Mouse (Mus musculus) gastrocnemius, postnatal 14 days (tissue): ENCODE results near the gene Ddx49. TPM values are rescaled to one million over a fixed set of nuclear protein-coding genes. Genes with fewer than 3 reads are reported as not detected.

ENCODE experiments used
- DNase-seq: peaks from one replicate; pipeline ENCODE4 v3.0.0; 2021; ENCODE audit warnings: mixed read lengths
- intact Hi-C: fragments of 180-260 bp; cut with DNase I; formaldehyde crosslinking; loops from one replicate; pipeline ENCODE4 v1.15.1; 2025; ENCODE audit warnings: low total_unique reads
- total RNA-seq, 2 experiments: library from RNA; stranded (reverse); gene quantifications; 2 replicates each; pipeline ENCODE4 v1.2.3; 2021

Gene Ddx49
- total RNA-seq, 2 experiments from 2014 or later, result 25.3 to 27.5 TPM

DNA sequence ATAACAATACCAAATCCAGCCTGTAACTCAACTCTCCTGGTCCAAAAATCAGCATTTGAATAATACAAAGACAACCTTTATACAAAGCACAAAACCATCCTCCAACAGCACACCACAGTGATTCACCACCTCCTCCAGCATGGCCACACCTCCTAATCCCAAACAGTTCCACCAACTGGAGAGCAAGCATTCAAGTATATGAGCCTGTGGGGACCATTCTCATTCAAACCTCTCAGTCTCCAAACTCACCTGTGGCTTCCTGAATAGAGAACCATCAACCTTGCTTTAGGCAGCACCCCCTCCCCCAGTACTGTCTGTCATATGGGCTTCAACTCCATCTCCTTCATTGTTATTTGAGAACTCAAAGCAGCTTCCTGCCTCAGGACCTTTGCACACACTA is 27.9 kb downstream of the Ddx49 start:
- DNase-seq, result no peak
- intact Hi-C loops, result no loop called here

DNA sequence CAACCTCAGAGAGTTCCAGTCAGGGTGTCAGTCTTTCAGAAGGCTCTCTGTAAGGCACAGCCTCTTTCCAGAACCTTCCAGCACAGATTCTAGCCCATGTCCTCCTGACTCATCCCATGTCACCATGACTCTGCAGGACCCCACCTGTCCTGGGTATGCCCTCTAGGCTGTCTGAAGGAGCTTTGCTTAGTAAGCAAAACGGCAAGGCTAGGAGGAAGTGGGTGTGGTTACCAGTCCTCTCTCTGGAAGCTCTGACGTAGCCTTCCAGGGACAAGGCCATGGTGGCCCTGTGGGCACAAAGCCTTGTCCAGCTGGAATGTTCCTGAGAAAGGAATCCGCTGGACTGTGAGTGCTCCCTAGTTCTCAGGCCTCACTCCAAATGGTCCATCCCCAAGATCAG is 29.3 kb downstream of the Ddx49 start:
- DNase-seq, result no peak

DNA sequence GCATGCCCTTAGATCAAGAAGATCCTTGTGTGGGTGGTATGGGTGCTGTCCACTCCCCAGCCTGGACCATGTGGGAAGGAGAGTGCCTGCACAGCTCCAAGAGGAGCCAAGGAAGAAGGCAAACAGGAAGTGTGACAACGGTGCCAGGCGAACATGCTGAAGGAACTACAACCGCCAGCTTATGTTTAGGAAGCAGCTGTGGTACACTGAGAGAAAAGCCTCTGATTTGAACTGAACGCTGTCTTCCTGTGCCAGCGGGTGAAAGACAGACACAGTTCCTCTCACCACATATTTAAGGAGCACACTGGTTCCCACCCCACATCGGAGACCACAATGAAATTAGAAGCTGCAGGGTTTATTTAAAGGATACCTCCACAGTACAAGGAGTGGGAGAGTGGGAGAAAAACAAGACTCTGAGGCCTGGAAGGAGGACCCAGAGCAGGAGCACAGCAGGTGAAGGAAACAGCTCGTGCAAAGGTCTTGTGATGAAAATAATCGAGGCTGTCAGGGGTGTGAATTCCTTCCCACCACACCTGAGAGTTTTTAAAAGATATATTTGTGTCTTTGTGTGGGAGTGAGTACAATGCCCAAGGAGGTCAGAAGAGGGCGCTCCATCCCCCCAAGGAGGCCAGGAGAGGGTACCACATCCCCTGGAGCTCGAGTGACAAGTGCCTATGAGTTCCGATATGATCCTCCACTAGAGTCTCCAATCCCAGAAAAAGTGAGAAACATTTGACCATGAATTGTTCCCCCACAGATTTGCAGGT is 33.3 kb downstream of the Ddx49 start:
- no peak for DNase-seq

More for the DNA sequence above, 29.3 kb downstream of the Ddx49 start:
- intact Hi-C loops, result no loop called here

DNA sequence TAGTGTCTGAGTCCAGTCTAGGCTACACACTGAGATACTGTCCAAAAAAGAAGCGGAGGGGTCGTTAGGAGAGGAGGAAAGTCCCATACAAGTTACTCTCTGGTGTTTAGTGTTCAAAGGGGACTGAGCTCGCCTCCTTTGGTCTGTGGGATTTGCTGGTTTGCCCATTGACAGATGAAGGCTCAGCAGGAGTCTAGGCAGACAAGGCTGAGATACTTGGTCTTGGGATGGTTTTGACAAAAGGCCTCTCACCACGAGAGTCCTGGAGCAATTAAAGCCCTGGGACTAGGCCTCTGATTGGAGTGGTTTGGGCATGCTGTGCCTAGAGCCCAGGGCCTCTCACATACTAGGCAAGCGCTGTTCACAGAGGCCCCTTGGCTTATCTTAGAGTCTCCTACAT is 34.0 kb downstream of the Ddx49 start:
- intact Hi-C loops, result no loop called here
- DNase-seq, result no peak

More for the DNA sequence above, 33.3 kb downstream of the Ddx49 start:
- intact Hi-C loops, result no loop called here

DNA sequence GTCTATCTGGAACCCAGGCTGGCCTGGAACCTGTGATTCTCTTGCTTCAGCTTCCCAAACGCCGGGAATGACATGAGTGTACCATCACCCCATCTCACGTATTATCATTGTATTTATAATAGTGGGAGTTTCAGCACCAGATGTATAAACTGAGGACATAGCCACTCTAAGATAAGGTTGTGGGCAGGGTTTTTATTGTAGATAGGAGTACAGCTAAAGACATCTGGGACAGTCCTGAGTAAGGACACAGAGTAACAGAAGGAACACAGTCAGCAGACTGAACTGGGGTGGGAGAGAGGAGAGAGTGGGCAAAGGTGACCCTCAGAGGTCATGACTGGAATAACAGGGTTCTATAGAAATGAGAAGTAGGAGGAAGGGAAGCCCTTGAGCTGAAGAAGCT is 34.6 kb downstream of the Ddx49 start:
- DNase-seq, result no peak
- intact Hi-C loops, result no loop called here

DNA sequence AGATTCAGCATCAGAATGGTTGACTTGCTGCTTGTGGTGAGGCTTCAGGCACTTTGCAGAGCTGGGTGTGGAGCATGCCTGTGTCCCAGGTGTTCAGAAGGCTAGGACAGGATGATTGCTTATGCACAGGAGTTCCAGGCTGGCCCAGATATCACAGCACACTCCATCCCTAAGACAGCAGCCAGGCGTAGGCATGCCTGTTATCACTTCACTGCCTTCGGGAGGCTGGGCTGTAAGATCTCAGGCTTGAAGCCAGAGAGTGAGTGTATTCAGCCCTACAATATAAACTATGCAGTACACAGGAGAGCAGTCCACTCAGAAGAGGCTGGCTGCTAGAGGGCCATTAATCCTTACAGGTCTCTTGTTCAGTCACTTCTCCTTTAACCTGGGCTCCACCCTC is 43.2 kb downstream of the Ddx49 start:
- no peak for DNase-seq
- intact Hi-C loops, result no loop called here

DNA sequence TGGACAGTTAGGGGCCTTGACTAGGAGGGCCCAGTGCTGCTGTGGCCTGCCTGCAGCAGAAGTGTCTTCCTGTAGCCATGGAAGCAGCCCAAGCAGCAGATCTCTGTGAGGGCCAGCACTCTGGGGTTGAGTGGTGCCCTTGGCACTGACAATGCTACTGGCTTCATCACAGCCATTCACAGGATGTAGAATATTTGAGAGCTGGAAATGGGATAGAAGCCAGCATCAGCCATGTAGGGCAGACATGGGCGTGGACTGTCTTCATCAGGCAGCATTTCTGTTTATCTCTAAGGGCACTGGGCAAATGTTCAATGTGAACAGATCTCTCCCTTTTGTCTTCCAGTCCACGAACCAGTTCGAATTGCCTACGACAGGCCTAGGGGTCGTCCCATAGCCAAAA is 43.7 kb downstream of the Ddx49 start:
- intact Hi-C loops, result no loop called here
- no peak for DNase-seq

DNA sequence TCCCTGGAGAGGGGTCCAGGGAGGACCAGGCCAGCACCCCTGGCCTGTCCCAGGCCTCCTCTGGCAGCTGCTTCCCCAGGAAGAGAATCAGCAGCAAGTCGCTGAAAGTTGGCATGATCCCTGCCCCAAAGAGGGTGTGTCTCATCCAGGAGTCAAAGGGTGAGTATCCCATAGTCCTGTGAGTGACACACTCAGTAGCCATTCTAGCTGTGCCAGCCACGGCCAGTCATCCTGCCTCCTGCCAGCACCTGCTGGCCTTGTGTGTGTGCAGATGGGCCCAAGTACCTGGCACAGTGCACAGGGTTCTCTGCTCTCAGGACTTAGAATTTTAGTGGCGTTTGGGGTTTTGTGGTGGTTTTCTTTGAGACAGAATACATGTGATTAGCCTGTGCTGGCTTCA is 44.8 kb downstream of the Ddx49 start:
- DNase-seq, result no peak
- intact Hi-C loops, result no loop called here

DNA sequence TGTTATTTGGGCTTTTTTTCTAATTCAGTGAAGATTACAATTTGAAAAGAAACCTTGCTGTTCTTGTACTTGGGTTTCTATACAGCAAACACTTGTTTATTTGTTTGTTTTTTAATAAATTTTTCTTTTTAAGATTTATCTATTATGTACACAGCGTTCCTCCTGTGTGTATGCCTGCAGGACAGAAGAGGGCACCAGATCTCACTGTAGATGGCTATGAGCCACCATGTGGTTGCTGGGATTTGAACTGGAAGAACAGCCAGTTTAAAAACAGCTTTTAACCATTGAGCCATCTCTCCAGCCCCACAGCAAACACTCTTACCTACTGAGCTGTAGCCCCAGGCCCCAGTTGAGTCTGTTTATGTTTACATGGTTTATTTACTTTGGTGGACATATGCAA is 47.7 kb downstream of the Ddx49 start:
- DNase-seq, result no peak
- intact Hi-C loops, result no loop called here

DNA sequence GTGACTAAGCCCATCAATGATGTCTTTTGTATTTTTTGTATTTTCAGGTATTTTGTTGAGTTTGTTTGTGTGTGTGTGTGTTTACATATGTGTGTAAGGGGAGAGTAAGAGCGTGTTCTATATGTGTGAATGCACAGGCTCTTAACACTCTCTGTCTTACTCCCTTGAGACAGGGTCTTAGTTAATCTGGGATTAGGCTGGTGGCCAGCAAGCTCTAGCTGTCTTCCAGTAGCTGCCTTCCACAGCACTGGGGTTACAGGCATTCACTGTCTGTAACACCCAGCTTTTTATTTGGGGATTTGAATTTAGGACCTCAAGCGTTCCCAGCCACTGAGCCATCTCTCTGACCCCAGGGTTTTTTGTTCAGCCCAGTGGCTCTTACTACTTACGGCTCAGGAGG is 54.4 kb downstream of the Ddx49 start:
- no peak for DNase-seq
- intact Hi-C loops, result no loop called here

DNA sequence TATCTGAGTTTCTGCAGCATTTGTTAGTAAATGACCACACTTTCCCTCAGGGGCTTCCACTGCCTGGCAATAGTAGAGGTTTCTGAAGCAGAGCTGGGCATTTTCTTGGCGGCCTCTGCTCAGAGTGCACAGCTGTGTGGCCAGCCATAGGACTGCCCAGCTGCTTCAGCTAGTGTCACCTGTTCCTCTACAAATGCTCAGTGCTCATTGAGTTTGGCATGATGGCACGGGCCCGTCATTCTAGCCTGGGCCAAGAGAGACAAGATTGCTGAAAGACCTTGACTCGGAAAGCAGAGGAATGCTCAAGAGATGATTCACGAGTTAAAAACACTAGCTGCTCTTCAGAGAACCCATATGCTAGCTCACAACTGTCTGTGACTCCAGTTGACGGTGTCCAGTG is 55.7 kb downstream of the Ddx49 start:
- DNase-seq, result peak; percentile 27

More for the DNA sequence above, 55.7 kb downstream of the Ddx49 start:
- intact Hi-C loops, result no loop called here

Other genes starting within 250 kb of the Ddx49 start
- gene Tm6sf2, start 229.6 kb downstream of the Ddx49 start, total RNA-seq, result under 1 TPM in 1 of 2 experiments, not detected in 1; 0.51 TPM
- gene Hapln4, start 219.0 kb downstream of the Ddx49 start, total RNA-seq, result under 1 TPM in 1 of 2 experiments, not detected in 1; 0.06 TPM
- under 1 TPM; 0.02 to 0.04 TPM for gene Ncan, start 181.6 kb downstream of the Ddx49 start, total RNA-seq
- 1 to 10 TPM; 2.2 to 4.4 TPM for gene Nr2c2ap, start 171.2 kb downstream of the Ddx49 start, total RNA-seq
- gene Rfxank, start 163.3 kb downstream of the Ddx49 start, total RNA-seq, result 1 to 10 TPM; 8.1 to 8.8 TPM
- gene Borcs8, start 163.0 kb downstream of the Ddx49 start, total RNA-seq, result 10 to 100 TPM; 14.4 to 18.4 TPM
- under 1 TPM; 0.25 to 0.29 TPM for gene Mef2b, start 162.8 kb downstream of the Ddx49 start, total RNA-seq
- 10 to 100 TPM; 76.0 to 78.1 TPM for gene Tmem161a, start 130.1 kb downstream of the Ddx49 start, total RNA-seq
- gene Slc25a42, start 90.2 kb downstream of the Ddx49 start, total RNA-seq, result 10 to 100 TPM; 25.5 to 29.2 TPM
- gene Sugp2, start 68.3 kb downstream of the Ddx49 start, total RNA-seq, result 10 to 100 TPM; 42.3 to 44.1 TPM
- 1 to 10 TPM; 6.5 to 9.9 TPM for gene Armc6, start 68.0 kb downstream of the Ddx49 start, total RNA-seq
- gene Homer3, start 19.7 kb downstream of the Ddx49 start, total RNA-seq, result 1 to 10 TPM; 8.5 to 8.7 TPM
- gene Cope, start within 50 bp of the Ddx49 start, total RNA-seq, result 100 to 1,000 TPM; 123 to 134 TPM
- 10 to 100 TPM; 14.5 to 24.5 TPM for gene Cers1, start 13.3 kb upstream of the Ddx49 start, total RNA-seq
- 1 to 10 TPM; 1.3 to 2.8 TPM for gene Gdf1, start 27.3 kb upstream of the Ddx49 start, total RNA-seq
- 10 to 100 TPM; 31.6 to 35.0 TPM for gene Upf1, start 50.8 kb upstream of the Ddx49 start, total RNA-seq
- gene Comp, start 71.1 kb upstream of the Ddx49 start, total RNA-seq, result 10 to 100 TPM; 18.6 to 19.6 TPM
- 1 to 10 TPM; 6.4 to 7.4 TPM for gene Crtc1, start 137.1 kb upstream of the Ddx49 start, total RNA-seq
- gene Klhl26, start 174.5 kb upstream of the Ddx49 start, total RNA-seq, result 1 to 10 TPM; 5.4 TPM
- not detected for gene Tmem59l, start 184.9 kb upstream of the Ddx49 start, total RNA-seq
- 1 to 10 TPM; 1.5 to 1.9 TPM for gene Crlf1, start 190.7 kb upstream of the Ddx49 start, total RNA-seq
- 100 to 1,000 TPM; 118 to 122 TPM for gene Rex1bd, start 204.3 kb upstream of the Ddx49 start, total RNA-seq
- 1,000 to 10,000 TPM; 1,030 to 1,066 TPM for gene Uba52, start 208.3 kb upstream of the Ddx49 start, total RNA-seq
- gene Fkbp8, start 225.2 kb upstream of the Ddx49 start, total RNA-seq, result 100 to 1,000 TPM; 116 to 117 TPM
- 10 to 100 TPM; 64.9 to 73.0 TPM for gene Kxd1, start 225.5 kb upstream of the Ddx49 start, total RNA-seq
- gene Ell, start 237.0 kb upstream of the Ddx49 start, total RNA-seq, result 10 to 100 TPM in 1 of 2 experiments, 1 to 10 TPM in 1; 9.0 to 10.3 TPM